Mouse (Mus musculus) limb, embryonic 14.5 days (tissue): Measurements from ENCODE around the gene Ovol1. TPM values are rescaled to one million over a fixed set of nuclear protein-coding genes. Genes with fewer than 3 reads are reported as not detected.

ENCODE experiments used
- ATAC-seq: fragments of 200-750 bp; cut with Nextera tagmentation; 2 replicates; pipeline ENCODE4 v1.8.0; 2017; ENCODE audit warnings: low read depth, moderate number of reproducible peaks, moderate TSS enrichment; ENCODE audit not compliant: low FRiP score
- DNase-seq: peaks from one replicate; pipeline ENCODE4 v3.0.0-alpha.2; 2015; ENCODE audit warnings: low spot score
- H3K27ac ChIP-seq: fragments of 300-500 bp; sonication (generic); replicated peaks from 2 replicates; pipeline ENCODE4 v1.5.1; 2014; ENCODE audit warnings: low read depth, mild to moderate bottlenecking, low read length, moderate library complexity, mixed read lengths
- H3K27me3 ChIP-seq: fragments of 300-500 bp; sonication (generic); 2 replicates; pipeline ENCODE4 v1.6.1; 2014; ENCODE audit warnings: low read length, mixed read lengths; ENCODE audit not compliant: control insufficient read depth, insufficient read depth
- H3K36me3 ChIP-seq: fragments of 300-500 bp; sonication (generic); 2 replicates; pipeline ENCODE4 v1.6.1; 2014; ENCODE audit warnings: mild to moderate bottlenecking, low read length, moderate library complexity, mixed read lengths; ENCODE audit not compliant: control insufficient read depth, insufficient read depth
- H3K4me1 ChIP-seq: fragments of 300-500 bp; sonication (generic); 2 replicates; pipeline ENCODE4 v1.6.1; 2014; ENCODE audit warnings: antibody characterized with exemption, low read length, mixed read lengths; ENCODE audit not compliant: control insufficient read depth, insufficient read depth
- H3K4me2 ChIP-seq: fragments of 300-500 bp; sonication (generic); replicated peaks from 2 replicates; pipeline ENCODE4 v1.6.1; 2014; ENCODE audit warnings: low read depth, mild to moderate bottlenecking, low read length, moderate library complexity; ENCODE audit not compliant: severe bottlenecking
- H3K4me3 ChIP-seq: fragments of 300-500 bp; sonication (generic); replicated peaks from 2 replicates; pipeline ENCODE4 v1.5.1; 2014; ENCODE audit warnings: low read length
- H3K9ac ChIP-seq: fragments of 300-500 bp; sonication (generic); 2 replicates; pipeline ENCODE4 v1.6.1; 2014; ENCODE audit warnings: mild to moderate bottlenecking, low read depth, low read length, moderate library complexity; ENCODE audit not compliant: severe bottlenecking
- H3K9me3 ChIP-seq: fragments of 300-500 bp; sonication (generic); 2 replicates; pipeline ENCODE4 v1.6.1; 2016; ENCODE audit warnings: low read length; ENCODE audit not compliant: control insufficient read depth
- POLR2A ChIP-seq: fragments of 200-500 bp; IDR thresholded peaks from 2 replicates; pipeline ENCODE4 v1.8.0; 2012; ENCODE audit warnings: inconsistent platforms, mild to moderate bottlenecking, moderate library complexity, borderline replicate concordance; ENCODE audit not compliant: insufficient read depth, insufficient read length; ENCODE audit errors: extremely low read depth
- WGBS: fragments of 180-500 bp; shearing (Covaris S2); extraction: QIAGEN DNeasy Blood & Tissue Kit; methylation state at CpG from one replicate; pipeline ENCODE4 v1.1.7; 2014; 5-methylcytosine and 5-hydroxymethylcytosine counted together
- polyA plus RNA-seq, 2 experiments: library from polyadenylated mRNA; depleted of rRNA in 1 of 2; stranded (reverse) in 1 of 2; unstranded in 1 of 2; fragments of >200 nt; fragmentation: Nextera tagmentation in 1 of 2; extraction: Ambion mirVana in 1 of 2; gene quantifications; 2 replicates each; pipeline versions ENCODE4 v1.2.1 to v1.2.3; 2012 to 2014

Ovol1 gene
- polyA plus RNA-seq, 2 experiments, result 7.2 to 12.8 TPM

DNA sequence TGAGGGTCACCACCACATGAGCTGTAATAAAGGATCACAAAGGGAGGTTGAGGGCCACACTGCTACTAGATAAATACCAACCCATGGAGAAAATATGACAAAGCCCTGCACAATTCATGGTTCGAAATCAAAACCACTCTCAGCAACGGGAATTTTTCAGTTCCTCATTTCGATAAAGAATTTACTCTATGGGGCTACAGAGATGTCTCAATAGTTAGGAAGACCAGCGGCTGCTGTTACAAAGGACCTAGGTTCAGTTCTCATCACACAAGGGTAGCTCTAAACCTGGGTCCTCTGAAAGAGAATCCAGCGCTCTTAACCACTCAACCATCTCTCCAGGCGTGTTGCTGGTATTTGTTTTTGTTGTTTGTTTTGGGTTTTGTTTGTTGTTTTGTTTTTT, 31.4 kb upstream of the Ovol1 start:
- Histone ChIP-seq H3K27ac (no peak overlapping the region), H3K36me3 (no peaks in the 10 kb centered on the region), H3K27me3 (no peaks in the 10 kb centered on the region), H3K9ac (no peak overlapping the region), H3K4me1 (no peaks in the 10 kb centered on the region), H3K9me3 (no peaks in the 10 kb centered on the region), H3K4me3 (no peak overlapping the region), H3K4me2 (no peak overlapping the region)
- 90% methylated on average over 6 of the region's 6 CpGs for WGBS
- TF ChIP-seq POLR2A, result no peak
- no peak for ATAC-seq
- no peak for DNase-seq

DNA sequence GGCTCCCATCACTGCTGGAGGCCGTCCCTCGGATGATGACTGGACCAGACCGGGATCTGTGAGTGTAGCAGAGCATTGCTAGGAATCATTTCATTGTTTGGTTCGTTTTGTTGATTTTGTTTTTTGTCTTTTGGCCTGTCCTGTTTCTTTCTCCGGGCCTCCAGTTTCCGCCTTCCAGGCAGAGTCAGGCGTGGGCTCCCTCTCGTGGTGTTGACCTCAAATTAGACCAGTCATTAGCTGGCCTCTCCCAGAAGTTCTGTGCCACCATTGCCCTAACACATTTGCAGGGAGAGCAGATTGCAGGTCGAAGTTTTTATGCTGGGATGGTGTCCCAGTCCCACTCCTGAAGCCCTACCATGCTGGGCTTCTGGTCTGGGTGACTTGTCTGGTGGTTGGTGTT, 28.7 kb upstream of the Ovol1 start:
- Histone ChIP-seq H3K27ac (no peak overlapping the region), H3K9ac (no peak overlapping the region), H3K4me2 (no peak overlapping the region), H3K4me3 (no peak overlapping the region), H3K4me1 (no peaks in the 10 kb centered on the region), H3K36me3 (no peaks in the 10 kb centered on the region), H3K27me3 (no peaks in the 10 kb centered on the region), H3K9me3 (no peaks in the 10 kb centered on the region)
- TF ChIP-seq POLR2A, result no peak
- ATAC-seq (no peak), DNase-seq (no peak)
- 72% methylated on average over 9 of the region's 9 CpGs for WGBS

DNA sequence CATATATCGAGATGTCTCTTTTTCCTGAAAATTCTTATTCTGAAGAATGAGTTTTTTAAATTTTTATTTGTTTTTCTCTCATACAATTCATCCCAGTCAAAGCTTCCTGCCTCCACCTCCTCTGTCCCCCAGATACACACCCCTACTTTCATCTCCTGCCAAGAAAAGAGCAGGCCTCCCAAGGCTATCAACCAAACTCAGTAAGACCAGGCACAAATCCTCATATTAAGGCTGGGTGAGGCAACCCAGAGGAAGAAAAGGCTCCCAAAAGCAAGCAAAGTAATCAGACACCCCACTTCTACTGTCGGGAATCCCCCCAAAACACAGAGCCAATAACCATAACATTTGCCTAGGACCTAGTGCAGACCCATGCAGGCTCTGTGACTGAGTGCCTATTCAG, 21.5 kb upstream of the Ovol1 start:
- Histone ChIP-seq H3K27me3 (no peaks in the 10 kb centered on the region), H3K4me1 (no peaks in the 10 kb centered on the region), H3K36me3 (no peaks in the 10 kb centered on the region), H3K4me3 (no peak overlapping the region), H3K27ac (no peak overlapping the region), H3K4me2 (no peak overlapping the region), H3K9me3 (no peaks in the 10 kb centered on the region), H3K9ac (no peak overlapping the region)
- DNase-seq, result no peak
- ATAC-seq, result no peak
- WGBS, result 72% methylated on average over 2 of the region's 2 CpGs
- TF ChIP-seq POLR2A, result no peak

DNA sequence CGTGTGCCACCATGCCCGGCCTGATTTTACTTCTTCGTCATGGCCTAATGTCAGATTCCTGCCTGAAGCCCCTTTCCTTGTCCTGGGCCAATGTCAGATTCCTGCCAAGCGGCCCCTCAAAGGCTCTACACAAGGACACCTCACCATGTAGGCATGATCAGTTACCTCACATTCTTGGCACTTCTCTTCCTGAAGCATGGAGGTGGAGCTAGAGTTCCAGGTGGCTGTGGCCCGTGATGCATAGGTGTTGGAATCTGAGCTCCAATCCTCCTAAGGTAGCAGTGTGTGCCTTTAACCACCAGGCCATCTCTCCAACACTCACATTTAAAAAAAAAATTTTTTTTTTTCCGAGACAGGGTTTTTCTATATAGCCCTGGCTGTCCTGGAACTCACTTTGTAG, 20.3 kb upstream of the Ovol1 start:
- no peak overlapping the region for H3K4me3 ChIP-seq
- ATAC-seq, result no peak
- no peaks in the 10 kb centered on the region for H3K27me3 ChIP-seq
- DNase-seq, result no peak
- H3K4me1 ChIP-seq, result no peaks in the 10 kb centered on the region
- TF ChIP-seq POLR2A, result no peak
- no peak overlapping the region for H3K4me2 ChIP-seq
- 79% methylated on average over 6 of the region's 6 CpGs for WGBS
- no peaks in the 10 kb centered on the region for H3K36me3 ChIP-seq
- no peaks in the 10 kb centered on the region for H3K9me3 ChIP-seq
- H3K9ac ChIP-seq, result no peak overlapping the region
- no peak overlapping the region for H3K27ac ChIP-seq

DNA sequence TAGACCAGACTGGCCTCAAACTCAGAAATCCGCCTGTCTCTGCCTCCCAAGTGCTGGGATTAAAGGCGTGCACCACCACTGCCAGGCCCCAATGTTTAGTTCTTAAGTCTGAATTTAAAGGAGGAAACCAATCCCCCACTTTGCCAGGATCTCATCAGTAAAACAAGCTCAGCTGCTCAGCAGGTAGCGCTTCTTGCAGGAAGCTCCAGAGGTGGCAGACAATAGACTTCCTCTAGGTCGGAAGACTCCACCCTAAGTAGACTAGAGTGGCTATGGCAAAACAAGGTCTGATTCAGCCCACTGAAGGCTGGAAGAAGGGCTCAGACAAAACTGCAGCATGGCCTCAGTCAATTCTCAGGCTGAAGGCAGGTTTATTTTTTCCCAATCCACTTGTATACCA, 19.5 kb upstream of the Ovol1 start:
- ATAC-seq (no peak), DNase-seq (no peak)
- Histone ChIP-seq H3K9ac (no peak overlapping the region), H3K4me2 (no peak overlapping the region), H3K27me3 (no peaks in the 10 kb centered on the region), H3K27ac (no peak overlapping the region), H3K4me3 (no peak overlapping the region), H3K4me1 (no peaks in the 10 kb centered on the region), H3K9me3 (no peaks in the 10 kb centered on the region), H3K36me3 (no peaks in the 10 kb centered on the region)
- TF ChIP-seq POLR2A, result no peak
- WGBS, result 74% methylated on average over 4 of the region's 4 CpGs

DNA sequence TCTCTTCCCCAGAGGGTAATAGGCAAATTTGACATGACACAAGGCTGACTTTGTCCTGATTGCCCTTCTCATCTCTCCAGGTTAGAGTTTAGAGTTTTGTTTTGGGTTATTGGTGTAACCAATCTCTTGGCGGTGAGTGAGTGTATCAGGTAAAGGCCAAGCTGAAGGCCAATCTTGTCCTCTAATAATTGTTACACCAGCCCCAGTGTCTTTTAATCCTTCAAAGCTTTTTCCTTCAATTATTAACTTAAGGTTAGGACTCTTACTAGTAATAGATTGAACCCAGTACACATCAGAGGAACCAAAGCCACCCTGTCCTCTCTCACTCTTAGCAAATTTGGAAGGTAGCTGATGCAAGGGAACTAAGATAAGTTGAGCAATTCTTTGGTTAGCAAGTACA, 14.9 kb upstream of the Ovol1 start:
- H3K4me2 ChIP-seq, result no peak overlapping the region
- no peaks in the 10 kb centered on the region for H3K27me3 ChIP-seq
- H3K9ac ChIP-seq, result no peak overlapping the region
- H3K4me1 ChIP-seq, result no peaks in the 10 kb centered on the region
- no peak overlapping the region for H3K4me3 ChIP-seq
- peaks cover under 1% of the 10 kb centered on the region; the same call in 1 of the 2 replicates for H3K36me3 ChIP-seq
- ATAC-seq (no peak), DNase-seq (no peak)
- no peak for TF ChIP-seq POLR2A
- WGBS, result 89% methylated on average over 1 of the region's 1 CpGs
- no peaks in the 10 kb centered on the region for H3K9me3 ChIP-seq
- no peak overlapping the region for H3K27ac ChIP-seq
